Mouse (Mus musculus) embryonic fibroblast, embryonic 13.5 days (primary cell): ENCODE measurements around the gene Ccdc60.

Experiments used
- CTCF ChIP-seq: IDR thresholded peaks from 2 replicates; pipeline ENCODE4 v1.5.1; 2011; ENCODE audit warnings: mild to moderate bottlenecking, control low read depth, low read length, moderate library complexity, borderline replicate concordance; ENCODE audit not compliant: insufficient read depth
- POLR2A ChIP-seq: IDR thresholded peaks from 2 replicates; pipeline ENCODE4 v1.6.1; 2011; ENCODE audit warnings: low read depth, mild to moderate bottlenecking, control low read depth, low read length, moderate library complexity

GRCm38 (mm10) chr5:116180594-116180993, 108.2 kb downstream of the Ccdc60 start:
- TF ChIP-seq CTCF (no peak), POLR2A (no peak)
